Mouse (Mus musculus) limb, embryonic 11.5 days (tissue): ENCODE results near the gene Bcr. TPM values are rescaled to one million over a fixed set of nuclear protein-coding genes. Genes with fewer than 3 reads are reported as not detected.

Source experiments
- ATAC-seq: fragments of 200-750 bp; cut with Nextera tagmentation; 2 replicates; pipeline ENCODE4 v1.8.0; 2017; ENCODE audit warnings: low read depth; ENCODE audit not compliant: insufficient number of reproducible peaks, low FRiP score, low TSS enrichment
- DNase-seq: peaks from one replicate; pipeline ENCODE4 v3.0.0-alpha.2; 2015; ENCODE audit warnings: low spot score
- H3K27ac ChIP-seq: fragments of 300-500 bp; sonication (generic); replicated peaks from 2 replicates; pipeline ENCODE4 v1.5.1; 2014; ENCODE audit warnings: low read depth, mild to moderate bottlenecking, low read length
- H3K27me3 ChIP-seq: fragments of 300-500 bp; sonication (generic); 2 replicates; pipeline ENCODE4 v1.6.1; 2014; ENCODE audit warnings: mild to moderate bottlenecking, low read length, mixed read lengths; ENCODE audit not compliant: control insufficient read depth, insufficient read depth
- H3K36me3 ChIP-seq: fragments of 300-500 bp; sonication (generic); 2 replicates; pipeline ENCODE4 v1.6.1; 2014; ENCODE audit warnings: mild to moderate bottlenecking, low read length, moderate library complexity, mixed read lengths; ENCODE audit not compliant: control insufficient read depth, insufficient read depth
- H3K4me1 ChIP-seq: fragments of 300-500 bp; sonication (generic); 2 replicates; pipeline ENCODE4 v1.6.1; 2014; ENCODE audit warnings: low read length, mixed read lengths; ENCODE audit not compliant: control insufficient read depth, insufficient read depth
- H3K4me2 ChIP-seq: fragments of 300-500 bp; sonication (generic); 2 replicates; pipeline ENCODE4 v1.6.1; 2014; ENCODE audit warnings: low read depth, mild to moderate bottlenecking, moderate library complexity; ENCODE audit not compliant: severe bottlenecking
- H3K4me3 ChIP-seq: fragments of 300-500 bp; sonication (generic); 2 replicates; pipeline ENCODE4 v1.5.1; 2014; ENCODE audit warnings: low read depth, low read length
- H3K9ac ChIP-seq: fragments of 300-500 bp; sonication (generic); 2 replicates; pipeline ENCODE4 v1.6.1; 2014; ENCODE audit warnings: mild to moderate bottlenecking, low read length
- H3K9me3 ChIP-seq: fragments of 300-500 bp; sonication (generic); 2 replicates; pipeline ENCODE4 v1.6.1; 2016; ENCODE audit warnings: low read length; ENCODE audit not compliant: control insufficient read depth
- WGBS: fragments of 180-500 bp; shearing (Covaris S2); extraction: QIAGEN DNeasy Blood & Tissue Kit; methylation state at CpG from one replicate; pipeline ENCODE4 v1.1.7; 2014; 5-methylcytosine and 5-hydroxymethylcytosine counted together
- polyA plus RNA-seq: library from polyadenylated mRNA; unstranded; fragments of >200 nt; fragmentation: Nextera tagmentation; extraction: Ambion mirVana; gene quantifications from 2 replicates; pipeline ENCODE4 v1.2.1, GENCODE M21; 2014

Gene Bcr
- polyA plus RNA-seq, 1 experiment from 2014 or later: 11.4 TPM

DNA sequence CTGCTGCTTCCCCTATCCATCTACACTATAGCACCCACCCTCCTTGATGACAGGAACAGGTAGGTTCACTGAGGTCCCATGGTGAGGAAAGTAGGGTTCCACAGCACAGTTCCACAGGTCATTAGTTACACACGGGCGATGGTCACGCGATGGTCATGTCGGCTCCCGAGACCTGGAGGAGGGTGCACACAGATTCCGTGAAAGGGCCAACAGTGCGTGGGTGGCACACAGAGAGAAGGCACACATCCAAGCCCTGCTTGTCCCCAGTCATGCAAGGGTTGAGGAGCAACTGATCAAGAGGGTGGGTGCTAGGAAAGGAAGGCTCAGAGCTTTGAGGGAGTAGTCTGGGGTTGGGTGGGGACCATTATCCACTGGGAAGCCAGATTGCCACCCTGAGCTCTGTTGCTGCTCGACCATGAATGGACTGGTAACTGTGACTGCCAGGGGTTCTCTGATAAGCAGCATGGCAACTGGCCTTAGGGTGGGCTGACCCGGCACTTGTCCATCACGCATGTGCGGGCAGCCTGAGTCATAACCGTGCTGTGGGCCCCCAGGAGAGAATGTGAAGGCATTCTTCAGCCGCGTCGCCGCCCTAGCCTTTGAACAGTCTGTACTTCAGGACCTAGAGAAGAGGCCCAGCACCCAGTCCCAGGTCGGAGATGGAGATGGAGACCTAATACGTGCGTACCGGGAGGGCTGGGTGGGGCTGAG lies 8.9 kb upstream of the Bcr start:
- Histone ChIP-seq H3K9ac (no peak overlapping the region), H3K27ac (no peak overlapping the region), H3K27me3 (no peaks in the 10 kb centered on the region), H3K9me3 (no peaks in the 10 kb centered on the region), H3K36me3 (no peaks in the 10 kb centered on the region), H3K4me2 (no peak overlapping the region), H3K4me3 (no peak overlapping the region), H3K4me1 (no peaks in the 10 kb centered on the region)
- no peak for DNase-seq
- 96% methylated on average over 21 of the region's 21 CpGs for WGBS
- ATAC-seq: no peak

GRCm38 (mm10) chr10:75052902-75053301 lies 7.5 kb upstream of the Bcr start:
- no peaks in the 10 kb centered on the region for H3K36me3 ChIP-seq
- H3K4me1 ChIP-seq: no peaks in the 10 kb centered on the region
- no peak overlapping the region for H3K4me3 ChIP-seq
- ATAC-seq: no peak
- H3K9me3 ChIP-seq: no peaks in the 10 kb centered on the region
- no peaks in the 10 kb centered on the region for H3K27me3 ChIP-seq
- H3K9ac ChIP-seq: no peak overlapping the region
- H3K4me2 ChIP-seq: no peak overlapping the region
- H3K27ac ChIP-seq: no peak overlapping the region
- 80% methylated on average over 8 of the region's 8 CpGs for WGBS
- DNase-seq: no peak

DNA sequence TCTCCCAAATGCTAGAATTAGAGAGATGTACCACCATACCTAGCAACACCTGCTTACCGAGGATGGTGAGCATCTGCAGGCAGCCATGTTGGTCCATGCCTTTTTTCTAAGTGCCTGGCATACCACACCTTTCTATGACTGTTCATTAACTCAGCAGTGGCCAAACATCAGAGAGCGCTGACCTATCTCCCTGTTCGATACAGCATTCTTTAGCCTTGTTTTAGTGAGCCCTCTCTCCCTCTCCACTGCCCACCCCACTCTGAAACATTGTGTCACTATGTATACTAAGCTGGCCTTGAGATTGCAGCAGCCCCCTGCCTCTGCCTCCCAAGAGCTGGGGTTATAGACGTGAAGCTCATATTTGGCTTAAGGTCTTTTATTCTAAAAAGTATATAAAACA lies 6.7 kb upstream of the Bcr start:
- WGBS: 88% methylated on average over 4 of the region's 4 CpGs
- no peaks in the 10 kb centered on the region for H3K36me3 ChIP-seq

GRCm38 (mm10) chr10:75054125-75054524 lies 6.3 kb upstream of the Bcr start:
- no peak overlapping the region for H3K4me2 ChIP-seq
- no peak overlapping the region for H3K9ac ChIP-seq
- no peaks in the 10 kb centered on the region for H3K27me3 ChIP-seq
- 78% methylated on average over 6 of the region's 6 CpGs for WGBS
- H3K4me3 ChIP-seq: no peak overlapping the region
- H3K4me1 ChIP-seq: no peaks in the 10 kb centered on the region
- no peak overlapping the region for H3K27ac ChIP-seq
- ATAC-seq: no peak
- DNase-seq: no peak
- no peaks in the 10 kb centered on the region for H3K36me3 ChIP-seq
- H3K9me3 ChIP-seq: no peaks in the 10 kb centered on the region

More for the DNA sequence above, 6.7 kb upstream of the Bcr start:
- no peak for DNase-seq
- Histone ChIP-seq H3K4me1 (no peaks in the 10 kb centered on the region), H3K9ac (no peak overlapping the region), H3K27ac (no peak overlapping the region), H3K27me3 (no peaks in the 10 kb centered on the region), H3K4me3 (no peak overlapping the region), H3K4me2 (no peak overlapping the region), H3K9me3 (no peaks in the 10 kb centered on the region)
- no peak for ATAC-seq

GRCm38 (mm10) chr10:75055672-75056071 lies 4.7 kb upstream of the Bcr start:
- Histone ChIP-seq H3K4me3 (no peak overlapping the region), H3K4me1 (peaks cover 6% of the 10 kb centered on the region; the same call in 1 of the 2 replicates), H3K4me2 (no peak overlapping the region), H3K27ac (no peak overlapping the region), H3K36me3 (no peaks in the 10 kb centered on the region), H3K9ac (no peak overlapping the region), H3K27me3 (no peaks in the 10 kb centered on the region), H3K9me3 (no peaks in the 10 kb centered on the region)
- 79% methylated on average over 5 of the region's 5 CpGs for WGBS
- no peak for ATAC-seq
- no peak for DNase-seq

- Histone ChIP-seq H3K9ac (no peak overlapping the region), H3K27ac (no peak overlapping the region), H3K9me3 (no peaks in the 10 kb centered on the region), H3K4me1 (peaks cover 6% of the 10 kb centered on the region; the same call in 1 of the 2 replicates), H3K27me3 (no peaks in the 10 kb centered on the region), H3K4me3 (no peak overlapping the region), H3K36me3 (no peaks in the 10 kb centered on the region), H3K4me2 (no peak overlapping the region)
- WGBS: 33% methylated on average over 4 of the region's 4 CpGs
- DNase-seq (no peak), ATAC-seq (no peak)
Measured at GRCm38 (mm10) chr10:75056255-75056654, 4.1 kb upstream of the Bcr start.

DNA sequence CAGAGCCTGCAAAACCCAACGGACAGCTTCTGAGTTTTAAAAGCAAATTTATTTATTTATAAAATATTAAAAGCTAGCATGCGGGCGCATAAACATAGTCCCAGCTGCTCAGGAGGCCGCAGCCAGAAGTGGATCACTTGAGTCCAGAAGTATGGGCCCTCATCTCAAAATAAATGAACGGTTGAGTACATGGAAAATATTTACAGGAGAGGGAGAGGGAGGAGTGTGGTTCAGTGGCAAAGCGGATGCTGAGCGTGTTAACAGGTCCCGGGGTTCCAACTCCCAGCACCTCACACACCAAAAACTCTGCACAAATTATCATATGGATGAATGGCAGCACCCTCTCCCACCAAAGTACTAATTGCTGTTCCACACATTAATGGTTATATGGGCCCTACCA lies 2.1 kb upstream of the Bcr start:
- WGBS: 88% methylated on average over 8 of the region's 8 CpGs
- H3K4me1 ChIP-seq: peaks cover 25% of the 10 kb centered on the region
- 0 out of 2 replicates have a peak, but pooled peaks cover 2% of the 10 kb centered on the region for H3K27me3 ChIP-seq
- DNase-seq (no peak), ATAC-seq (no peak)
- no peak overlapping the region for H3K4me2 ChIP-seq
- no peak overlapping the region for H3K4me3 ChIP-seq
- H3K9me3 ChIP-seq: no peaks in the 10 kb centered on the region
- H3K36me3 ChIP-seq: no peaks in the 10 kb centered on the region
- H3K27ac ChIP-seq: no peak overlapping the region
- no peak overlapping the region for H3K9ac ChIP-seq

DNA sequence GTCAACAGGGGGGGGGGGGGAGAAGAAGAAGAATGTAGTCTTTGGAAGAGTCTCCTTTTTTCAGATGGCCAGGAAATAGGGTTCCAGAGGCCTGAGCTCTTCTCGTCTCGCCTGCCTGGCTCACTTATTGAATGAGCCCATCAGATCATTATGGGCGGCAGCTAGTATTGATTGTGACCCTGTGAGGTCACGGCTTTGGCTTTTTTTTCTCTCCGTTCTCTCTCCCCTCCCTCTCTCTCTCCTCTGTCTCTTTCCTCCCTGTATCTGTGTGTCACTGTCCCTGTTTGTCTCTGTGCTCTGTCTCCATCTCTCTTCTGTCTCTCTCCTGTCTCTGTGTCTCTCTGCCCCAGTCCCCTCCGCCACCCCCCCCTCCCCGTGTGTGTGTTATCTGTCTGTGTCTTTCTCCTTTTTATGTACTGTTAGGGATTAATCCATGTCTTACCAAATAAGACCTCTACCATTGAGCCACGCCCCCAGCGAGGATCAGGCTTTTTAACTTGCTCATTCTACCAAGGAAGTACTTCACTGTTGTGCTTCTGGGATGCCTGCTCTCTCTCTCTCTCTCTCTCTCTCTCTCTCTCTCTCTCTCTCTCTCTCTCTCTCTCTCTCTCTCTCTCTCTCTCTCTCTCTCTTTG lies 1.5 kb upstream of the Bcr start:
- DNase-seq (no peak), ATAC-seq (no peak)
- Histone ChIP-seq H3K27ac (no peak overlapping the region), H3K9ac (no peak overlapping the region), H3K9me3 (no peaks in the 10 kb centered on the region), H3K4me1 (peaks cover 30% of the 10 kb centered on the region), H3K4me2 (no peak overlapping the region), H3K36me3 (no peaks in the 10 kb centered on the region), H3K27me3 (0 out of 2 replicates have a peak, but pooled peaks cover 2% of the 10 kb centered on the region), H3K4me3 (no peak overlapping the region)
- WGBS: 35% methylated on average over 9 of the region's 9 CpGs
